Mouse (Mus musculus) heart, adult 2 months (tissue): ENCODE results near the gene Sys1.

ENCODE experiments used
- CTCF ChIP-seq: fragments of 200-600 bp; IDR thresholded peaks from 2 replicates; pipeline ENCODE4 v1.8.1; 2022; ENCODE audit warnings: antibody characterized with exemption, mild to moderate bottlenecking, moderate library complexity
- EP300 ChIP-seq: fragments of 200-500 bp; IDR thresholded peaks from 2 replicates; pipeline ENCODE4 v1.6.1; 2011; ENCODE audit warnings: low read depth, low read length, control low read depth; ENCODE audit not compliant: insufficient read depth

DNA sequence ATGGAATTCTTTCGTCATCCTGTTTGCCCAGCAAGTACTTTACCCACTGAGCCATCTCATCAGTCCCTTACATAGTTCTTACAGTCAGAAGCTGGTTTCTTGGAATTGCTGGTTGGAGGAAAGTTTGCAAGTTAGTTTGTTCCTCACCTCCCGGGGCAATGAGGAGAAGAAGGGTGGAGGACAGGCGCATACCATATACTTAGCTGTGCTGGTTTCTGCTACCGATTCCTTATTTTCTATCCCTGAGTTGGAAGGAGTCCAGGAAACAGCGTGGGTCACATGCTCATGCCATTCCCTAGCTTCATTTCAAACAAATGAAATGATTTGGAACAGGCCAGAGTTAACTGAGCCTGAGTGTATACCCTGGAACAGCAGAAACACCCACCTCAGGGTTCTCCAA is 7.8 kb upstream of the Sys1 start:
- TF ChIP-seq EP300 = no peak
- TF ChIP-seq CTCF = no peak
